Mouse (Mus musculus) olfactory bulb, adult 2 months (tissue): ENCODE results near the gene Fbxo17.

ENCODE experiments used
- CTCF ChIP-seq: fragments of 200-500 bp; IDR thresholded peaks from 2 replicates; pipeline ENCODE4 v1.5.1; 2012; ENCODE audit warnings: low read depth, mild to moderate bottlenecking, low read length, moderate library complexity; ENCODE audit not compliant: insufficient read depth
- POLR2A ChIP-seq: fragments of 200-500 bp; IDR thresholded peaks from 2 replicates; pipeline ENCODE4 v1.6.1; 2012; ENCODE audit warnings: mild to moderate bottlenecking, low read depth, low read length, moderate library complexity; ENCODE audit not compliant: insufficient read depth

- TF ChIP-seq CTCF, result no peak
- TF ChIP-seq POLR2A, result no peak
These were observed 55.3 kb downstream of the Fbxo17 start for GRCm38 (mm10) chr7:28771867-28772266.
